Mouse (Mus musculus) forebrain, embryonic 13.5 days (tissue): ENCODE results near the gene Olfr1057. TPM values are rescaled to one million over a fixed set of nuclear protein-coding genes. Genes with fewer than 3 reads are reported as not detected.
"Not testable (repeated sequence)": the region's sequence is repeated elsewhere in the genome, so short reads cannot be mapped to it uniquely, and the experiment has no call there.

Experiments
- ATAC-seq: fragments of 200-750 bp; cut with Nextera tagmentation; 2 replicates; pipeline ENCODE4 v1.8.0; 2017
- H3K27ac ChIP-seq: fragments of 300-500 bp; sonication (generic); 2 replicates; pipeline ENCODE4 v1.5.1; 2015; ENCODE audit warnings: inconsistent platforms, mild to moderate bottlenecking, moderate library complexity
- H3K27me3 ChIP-seq: fragments of 300-500 bp; sonication (generic); 2 replicates; pipeline ENCODE4 v1.6.1; 2015; ENCODE audit warnings: mild to moderate bottlenecking, inconsistent platforms
- H3K36me3 ChIP-seq: fragments of 300-500 bp; sonication (generic); 2 replicates; pipeline ENCODE4 v1.6.1; 2015; ENCODE audit warnings: mild to moderate bottlenecking, inconsistent platforms; ENCODE audit not compliant: poor library complexity, severe bottlenecking
- H3K4me1 ChIP-seq: fragments of 300-500 bp; sonication (generic); 2 replicates; pipeline ENCODE4 v1.6.1; 2015; ENCODE audit warnings: inconsistent platforms
- H3K4me2 ChIP-seq: fragments of 300-500 bp; sonication (generic); 2 replicates; pipeline ENCODE4 v1.6.1; 2015; ENCODE audit warnings: inconsistent platforms, mild to moderate bottlenecking, moderate library complexity
- H3K4me3 ChIP-seq: fragments of 300-500 bp; sonication (generic); 2 replicates; pipeline ENCODE4 v1.5.1; 2015; ENCODE audit warnings: mild to moderate bottlenecking, inconsistent platforms
- H3K9ac ChIP-seq: fragments of 300-500 bp; sonication (generic); 2 replicates; pipeline ENCODE4 v1.6.1; 2015; ENCODE audit warnings: mild to moderate bottlenecking, inconsistent platforms
- H3K9me3 ChIP-seq: fragments of 300-500 bp; sonication (generic); replicated peaks from 2 replicates; pipeline ENCODE4 v1.6.1; 2016; ENCODE audit warnings: inconsistent platforms
- WGBS: fragments of 180-500 bp; shearing (Covaris S2); methylation state at CpG from one replicate; pipeline ENCODE4 v1.1.7; 2015; 5-methylcytosine and 5-hydroxymethylcytosine counted together
- polyA plus RNA-seq: library from polyadenylated mRNA; unstranded; fragments of >200 nt; fragmentation: Nextera tagmentation; extraction: Ambion mirVana; gene quantifications from 2 replicates; pipeline ENCODE4 v1.2.1, GENCODE M21; 2015

Gene Olfr1057
- not detected in 2 replicates for polyA plus RNA-seq

GRCm38 (mm10) chr2:86378293-86378692 is at the start of gene Olfr1057:
Gene Olfr1057, minus strand, starts transcription at chr2:86378393.
- Histone ChIP-seq H3K27ac (no peak within 1 kb of the TSS), H3K27me3 (no peaks in the 10 kb centered on the region), H3K4me2 (no peak within 1 kb of the TSS), H3K36me3 (no peaks in the 10 kb centered on the region), H3K4me1 (no peaks in the 10 kb centered on the region), H3K4me3 (no peak within 1 kb of the TSS), H3K9me3 (no peaks in the 10 kb centered on the region), H3K9ac (no peak within 1 kb of the TSS)
- ATAC-seq, result no peak

GRCm38 (mm10) chr2:86426649-86427048 is 48.5 kb upstream of the Olfr1057 start, which contains the start of gene Olfr1062:
Gene Olfr1062, minus strand, starts transcription at chr2:86426749.
- H3K9me3 ChIP-seq, H3K27ac ChIP-seq, ATAC-seq, H3K9ac ChIP-seq, H3K4me3 ChIP-seq, H3K27me3 ChIP-seq, H3K36me3 ChIP-seq, H3K4me1 ChIP-seq, H3K4me2 ChIP-seq: not testable (repeated sequence)

GRCm38 (mm10) chr2:86413950-86414349 is 35.8 kb upstream of the Olfr1057 start, which contains the start of gene Olfr1061:
Gene Olfr1061, minus strand, starts transcription at chr2:86414050.
- ATAC-seq, result no peak
- H3K4me2 ChIP-seq, result no peak within 1 kb of the TSS
- no peak within 1 kb of the TSS for H3K4me3 ChIP-seq
- no peaks in the 10 kb centered on the region for H3K27me3 ChIP-seq
- H3K27ac ChIP-seq, result no peak within 1 kb of the TSS
- no peaks in the 10 kb centered on the region for H3K9me3 ChIP-seq
- WGBS, result 87% methylated on average over 1 of the region's 1 CpGs
- H3K36me3 ChIP-seq, result no peaks in the 10 kb centered on the region
- H3K9ac ChIP-seq, result no peak within 1 kb of the TSS
- no peaks in the 10 kb centered on the region for H3K4me1 ChIP-seq

GRCm38 (mm10) chr2:86395114-86395513 is 16.9 kb upstream of the Olfr1057 start:
- no peak for ATAC-seq
- H3K36me3 ChIP-seq, result no peaks in the 10 kb centered on the region
- no peak overlapping the region for H3K27ac ChIP-seq
- 89% methylated on average over 2 of the region's 2 CpGs for WGBS
- H3K9ac ChIP-seq, result no peak overlapping the region
- H3K9me3 ChIP-seq, result no peaks in the 10 kb centered on the region
- H3K4me1 ChIP-seq, result no peaks in the 10 kb centered on the region
- H3K4me2 ChIP-seq, result no peak overlapping the region
- no peak overlapping the region for H3K4me3 ChIP-seq
- no peaks in the 10 kb centered on the region for H3K27me3 ChIP-seq

GRCm38 (mm10) chr2:86388461-86388860 is 10.3 kb upstream of the Olfr1057 start, which contains the start of gene Olfr1058:
Gene Olfr1058, minus strand, starts transcription at chr2:86388561.
- ATAC-seq, H3K27ac ChIP-seq, H3K4me1 ChIP-seq, H3K36me3 ChIP-seq, H3K9ac ChIP-seq, H3K27me3 ChIP-seq, H3K4me2 ChIP-seq, H3K4me3 ChIP-seq, H3K9me3 ChIP-seq: not testable (repeated sequence)

GRCm38 (mm10) chr2:86366342-86366741 is 11.9 kb downstream of the Olfr1057 start:
- not testable (repeated sequence) for H3K27me3 ChIP-seq, H3K9me3 ChIP-seq, H3K27ac ChIP-seq, H3K4me3 ChIP-seq, H3K9ac ChIP-seq, ATAC-seq, H3K4me2 ChIP-seq, H3K4me1 ChIP-seq, H3K36me3 ChIP-seq
- WGBS, result no CpG with 5 or more reads among the region's 6 CpGs

GRCm38 (mm10) chr2:86362369-86362768 is 15.8 kb downstream of the Olfr1057 start, which contains the start of gene Olfr1056:
Gene Olfr1056, minus strand, starts transcription at chr2:86362469.
- Histone ChIP-seq H3K4me2 (no peak within 1 kb of the TSS), H3K9me3 (no peaks in the 10 kb centered on the region), H3K27me3 (no peaks in the 10 kb centered on the region), H3K36me3 (no peaks in the 10 kb centered on the region), H3K4me3 (no peak within 1 kb of the TSS), H3K4me1 (no peaks in the 10 kb centered on the region), H3K27ac (no peak within 1 kb of the TSS), H3K9ac (no peak within 1 kb of the TSS)
- no peak for ATAC-seq

- not testable (repeated sequence) for H3K9ac ChIP-seq, H3K27ac ChIP-seq, H3K36me3 ChIP-seq, ATAC-seq, H3K4me1 ChIP-seq, H3K27me3 ChIP-seq, H3K4me2 ChIP-seq, H3K4me3 ChIP-seq, H3K9me3 ChIP-seq
- WGBS, result 79% methylated on average over 1 of the region's 1 CpGs
These were observed 26.4 kb downstream of the Olfr1057 start for GRCm38 (mm10) chr2:86351751-86352150.

- H3K4me3 ChIP-seq, result no peak within 1 kb of the TSS
- H3K36me3 ChIP-seq, result no peaks in the 10 kb centered on the region
- H3K4me2 ChIP-seq, result no peak within 1 kb of the TSS
- H3K9me3 ChIP-seq, result no peaks in the 10 kb centered on the region
- ATAC-seq, result no peak
- no peaks in the 10 kb centered on the region for H3K4me1 ChIP-seq
- 94% methylated on average over 5 of the region's 5 CpGs for WGBS
- no peak within 1 kb of the TSS for H3K27ac ChIP-seq
- H3K27me3 ChIP-seq, result no peaks in the 10 kb centered on the region
- H3K9ac ChIP-seq, result no peak within 1 kb of the TSS
These were observed 28.0 kb downstream of the Olfr1057 start, which contains the start of gene Olfr1055 for GRCm38 (mm10) chr2:86350184-86350583. Gene Olfr1055, minus strand, starts transcription at chr2:86350284.

- H3K9ac ChIP-seq, result no peak within 1 kb of the TSS
- H3K4me2 ChIP-seq, result no peak within 1 kb of the TSS
- H3K9me3 ChIP-seq, result no peaks in the 10 kb centered on the region
- H3K4me1 ChIP-seq, result no peaks in the 10 kb centered on the region
- 91% methylated on average over 3 of the region's 3 CpGs for WGBS
- H3K27me3 ChIP-seq, result no peaks in the 10 kb centered on the region
- H3K4me3 ChIP-seq, result no peak within 1 kb of the TSS
- no peaks in the 10 kb centered on the region for H3K36me3 ChIP-seq
- H3K27ac ChIP-seq, result no peak within 1 kb of the TSS
- no peak for ATAC-seq
These were observed 42.9 kb downstream of the Olfr1057 start, which contains the start of gene Olfr1054 for GRCm38 (mm10) chr2:86335333-86335732. Gene Olfr1054, minus strand, starts transcription at chr2:86335433.

Other genes starting within 250 kb of the Olfr1057 start
- not detected in 2 replicates for gene Olfr1039, start 242.5 kb downstream of the Olfr1057 start, polyA plus RNA-seq
- not detected in 2 replicates for gene Olfr1040, start 231.7 kb downstream of the Olfr1057 start, polyA plus RNA-seq
- gene Olfr1042, start 216.6 kb downstream of the Olfr1057 start, polyA plus RNA-seq, result not detected in 2 replicates
- not detected in 2 replicates for gene Olfr1043, start 210.9 kb downstream of the Olfr1057 start, polyA plus RNA-seq
- gene Olfr1044, start 200.6 kb downstream of the Olfr1057 start, polyA plus RNA-seq, result not detected in 2 replicates
- gene Olfr52, start 192.7 kb downstream of the Olfr1057 start, polyA plus RNA-seq, result not detected in 2 replicates
- not detected in 2 replicates for gene Olfr1045, start 175.4 kb downstream of the Olfr1057 start, polyA plus RNA-seq
- not detected in 2 replicates for gene Olfr1046, start 159.1 kb downstream of the Olfr1057 start, polyA plus RNA-seq
- gene Olfr1047, start 147.0 kb downstream of the Olfr1057 start, polyA plus RNA-seq, result not detected in 2 replicates
- gene Olfr1048, start 138.1 kb downstream of the Olfr1057 start, polyA plus RNA-seq, result not detected in 2 replicates
- gene Olfr1049, start 120.1 kb downstream of the Olfr1057 start, polyA plus RNA-seq, result not detected in 2 replicates
- not detected in 2 replicates for gene Olfr1051, start 99.3 kb downstream of the Olfr1057 start, polyA plus RNA-seq
- gene Olfr1052, start 85.9 kb downstream of the Olfr1057 start, polyA plus RNA-seq, result not detected in 2 replicates
- not detected in 2 replicates for gene Olfr1053, start 63.1 kb downstream of the Olfr1057 start, polyA plus RNA-seq
- gene Olfr1054, start 43.0 kb downstream of the Olfr1057 start, polyA plus RNA-seq, result not detected in 2 replicates
- not detected in 2 replicates for gene Olfr1055, start 28.1 kb downstream of the Olfr1057 start, polyA plus RNA-seq
- gene Olfr1056, start 15.9 kb downstream of the Olfr1057 start, polyA plus RNA-seq, result not detected in 2 replicates
- gene Olfr1058, start 10.2 kb upstream of the Olfr1057 start, polyA plus RNA-seq, result not detected in 2 replicates
- not detected in 2 replicates for gene Olfr1061, start 35.7 kb upstream of the Olfr1057 start, polyA plus RNA-seq
- not detected in 2 replicates for gene Olfr1062, start 48.4 kb upstream of the Olfr1057 start, polyA plus RNA-seq
- gene Olfr1065, start 72.2 kb upstream of the Olfr1057 start, polyA plus RNA-seq, result not detected in 2 replicates
- gene Olfr1066, start 77.9 kb upstream of the Olfr1057 start, polyA plus RNA-seq, result not detected in 2 replicates
- not detected in 2 replicates for gene Olfr228, start 109.0 kb upstream of the Olfr1057 start, polyA plus RNA-seq
- gene Olfr1076, start 130.1 kb upstream of the Olfr1057 start, polyA plus RNA-seq, result not detected in 2 replicates
- gene Olfr1079, start 164.1 kb upstream of the Olfr1057 start, polyA plus RNA-seq, result not detected in 2 replicates
- gene Olfr1080, start 179.8 kb upstream of the Olfr1057 start, polyA plus RNA-seq, result not detected in 2 replicates
- gene Olfr1082, start 220.6 kb upstream of the Olfr1057 start, polyA plus RNA-seq, result not detected in 2 replicates